Mouse (Mus musculus) midbrain, embryonic 12.5 days (tissue): ENCODE results near the gene Zfp12. TPM values are rescaled to one million over a fixed set of nuclear protein-coding genes. Genes with fewer than 3 reads are reported as not detected.
A peak's percentile ranks its signal among the peaks of the same experiment; 100 is the strongest.

Experiments used
- ATAC-seq: fragments of 200-750 bp; cut with Nextera tagmentation; 2 replicates; pipeline ENCODE4 v1.8.0; 2017; ENCODE audit warnings: low read depth, moderate TSS enrichment, moderate library complexity; ENCODE audit not compliant: low FRiP score
- H3K27ac ChIP-seq: fragments of 300-500 bp; sonication (generic); replicated peaks from 2 replicates; pipeline ENCODE4 v1.5.1; 2016; ENCODE audit warnings: mild to moderate bottlenecking
- H3K27me3 ChIP-seq: fragments of 300-500 bp; sonication (generic); 2 replicates; pipeline ENCODE4 v1.6.1; 2016; ENCODE audit warnings: mild to moderate bottlenecking
- H3K36me3 ChIP-seq: fragments of 300-500 bp; sonication (generic); 2 replicates; pipeline ENCODE4 v1.6.1; 2016
- H3K4me1 ChIP-seq: fragments of 300-500 bp; sonication (generic); 2 replicates; pipeline ENCODE4 v1.6.1; 2016
- H3K4me2 ChIP-seq: fragments of 300-500 bp; sonication (generic); replicated peaks from 2 replicates; pipeline ENCODE4 v1.6.1; 2016; ENCODE audit warnings: mild to moderate bottlenecking, moderate library complexity
- H3K4me3 ChIP-seq: fragments of 300-500 bp; sonication (generic); 2 replicates; pipeline ENCODE4 v1.5.1; 2016; ENCODE audit warnings: mild to moderate bottlenecking
- H3K9ac ChIP-seq: fragments of 300-500 bp; sonication (generic); replicated peaks from 2 replicates; pipeline ENCODE4 v1.6.1; 2016; ENCODE audit warnings: mild to moderate bottlenecking, moderate library complexity
- H3K9me3 ChIP-seq: fragments of 300-500 bp; sonication (generic); 2 replicates; pipeline ENCODE4 v1.6.1; 2016; ENCODE audit warnings: mild to moderate bottlenecking
- WGBS: fragments of 180-500 bp; shearing (Covaris S2); methylation state at CpG from one replicate; pipeline ENCODE4 v1.1.7; 2016; 5-methylcytosine and 5-hydroxymethylcytosine counted together
- polyA plus RNA-seq: library from polyadenylated mRNA; unstranded; fragments of >200 nt; fragmentation: Nextera tagmentation; extraction: Ambion mirVana; gene quantifications from 2 replicates; pipeline ENCODE4 v1.2.1, GENCODE M21; 2016

Zfp12 gene
- polyA plus RNA-seq, 1 experiment from 2014 or later: 28.2 TPM

DNA sequence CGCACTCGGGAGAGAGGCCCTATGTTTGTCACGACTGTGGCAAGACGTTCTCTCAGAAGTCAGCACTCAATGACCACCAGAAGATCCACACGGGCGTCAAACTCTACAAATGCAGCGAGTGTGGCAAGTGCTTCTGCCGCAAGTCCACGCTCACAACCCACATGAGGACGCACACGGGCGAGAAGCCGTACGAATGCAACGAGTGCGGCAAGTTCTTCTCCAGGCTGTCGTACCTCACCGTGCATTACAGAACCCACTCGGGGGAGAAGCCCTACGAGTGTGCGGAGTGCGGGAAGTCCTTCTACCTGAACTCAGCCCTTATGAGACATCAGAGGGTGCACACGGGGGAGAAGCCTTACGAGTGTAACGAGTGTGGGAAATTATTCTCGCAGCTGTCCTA is 10.0 kb downstream of the Zfp12 start:
- Histone ChIP-seq H3K4me2 (no peak overlapping the region), H3K4me1 (no peaks in the 10 kb centered on the region), H3K9me3 (no peaks in the 10 kb centered on the region), H3K36me3 (peaks cover 93% of the 10 kb centered on the region), H3K27ac (no peak overlapping the region), H3K4me3 (no peak overlapping the region), H3K27me3 (no peaks in the 10 kb centered on the region), H3K9ac (no peak overlapping the region)
- 97% methylated on average over 26 of the region's 26 CpGs for WGBS
- no peak for ATAC-seq

DNA sequence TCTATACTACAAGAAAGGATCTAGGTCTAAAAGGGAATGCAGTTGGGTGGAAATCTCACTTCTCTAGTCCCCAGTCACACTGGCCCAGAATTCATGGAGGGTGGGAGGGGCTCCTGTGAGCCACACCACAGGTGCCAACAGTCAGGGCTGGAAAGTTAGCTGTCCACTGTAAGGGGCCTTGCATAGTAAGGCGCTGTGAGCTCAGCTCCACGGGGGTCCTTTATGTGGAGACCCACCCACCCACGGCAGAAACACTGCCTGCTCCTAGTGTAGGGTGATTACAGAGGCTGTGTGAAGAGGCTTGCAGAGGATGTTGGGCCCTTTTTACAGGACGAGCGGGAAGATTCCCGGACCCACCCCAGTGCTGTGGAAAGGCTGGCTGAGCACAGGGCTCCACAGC is 17.1 kb downstream of the Zfp12 start:
- Histone ChIP-seq H3K4me3 (no peak overlapping the region), H3K27me3 (peaks cover 65% of the 10 kb centered on the region), H3K36me3 (peaks cover 76% of the 10 kb centered on the region), H3K9ac (no peak overlapping the region), H3K4me1 (peaks cover 23% of the 10 kb centered on the region), H3K4me2 (no peak overlapping the region), H3K27ac (no peak overlapping the region), H3K9me3 (no peaks in the 10 kb centered on the region)
- peak; percentile 32; the same call in 1 of the 2 replicates for ATAC-seq
- WGBS: 48% methylated on average over 6 of the region's 6 CpGs

DNA sequence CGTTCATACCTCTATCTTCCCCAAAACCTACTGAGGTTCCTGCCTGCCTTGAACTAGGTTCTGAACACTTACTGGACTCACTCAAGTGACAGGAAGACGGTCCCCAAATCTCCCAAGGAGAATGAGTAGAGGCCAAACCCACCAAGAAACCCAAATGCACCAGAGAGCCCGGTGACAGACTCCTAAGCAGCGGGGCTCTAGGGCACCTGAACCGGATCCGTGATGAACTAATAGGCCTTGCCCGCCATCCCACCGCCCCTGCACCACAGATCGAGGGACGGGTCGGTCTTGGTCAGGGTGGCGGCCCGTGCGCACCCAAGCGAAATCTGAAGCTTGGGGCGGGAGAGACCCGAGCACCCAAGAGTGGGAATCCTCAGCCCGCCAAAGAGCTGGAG is 17.8 kb downstream of the Zfp12 start:
- Histone ChIP-seq H3K9me3 (no peaks in the 10 kb centered on the region), H3K9ac (no peak overlapping the region), H3K4me2 (no peak overlapping the region), H3K4me1 (peaks cover 23% of the 10 kb centered on the region), H3K36me3 (peaks cover 72% of the 10 kb centered on the region), H3K27ac (no peak overlapping the region), H3K4me3 (peak overlapping the region; percentile 41), H3K27me3 (peaks cover 72% of the 10 kb centered on the region)
- WGBS: 24% methylated on average over 18 of the region's 18 CpGs
- no peak for ATAC-seq

DNA sequence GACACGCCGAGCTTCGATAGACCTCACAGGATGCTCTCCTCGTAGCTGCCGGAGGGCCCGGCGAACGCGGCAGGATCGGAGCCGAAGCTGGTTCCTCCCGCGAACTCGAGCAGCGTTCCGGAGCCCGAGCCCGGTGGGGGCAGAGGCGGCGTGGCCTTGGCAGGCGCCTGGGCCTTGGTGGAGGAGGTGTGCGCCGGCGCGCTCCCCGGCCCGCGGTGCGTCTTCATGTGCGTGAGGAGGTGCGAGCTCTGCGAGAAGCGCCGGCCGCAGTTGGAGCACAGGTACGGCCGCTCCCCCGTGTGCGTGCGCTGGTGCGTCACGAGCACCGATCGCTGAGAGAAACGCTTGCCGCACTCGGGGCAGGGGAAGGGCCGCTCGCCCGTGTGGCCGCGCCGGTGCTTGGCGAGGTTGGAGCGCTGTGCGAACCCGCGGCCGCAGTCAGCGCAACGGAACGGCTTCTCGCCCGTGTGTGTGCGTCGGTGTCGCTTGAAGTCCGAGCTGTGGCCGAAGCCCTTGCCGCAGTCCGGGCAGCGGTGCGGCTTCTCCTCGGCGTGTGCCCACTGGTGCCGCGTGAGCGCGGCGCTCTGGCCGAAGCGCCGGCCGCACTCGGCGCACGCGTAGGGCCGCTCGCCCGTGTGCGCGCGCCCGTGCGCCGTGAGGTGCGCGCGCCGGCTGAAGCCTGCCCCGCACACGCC is 18.4 kb downstream of the Zfp12 start:
- 2% methylated on average over 99 of the region's 103 CpGs for WGBS
- peak overlapping the region; percentile 60 for H3K4me2 ChIP-seq
- peaks cover 69% of the 10 kb centered on the region for H3K36me3 ChIP-seq
- H3K27ac ChIP-seq: no peak overlapping the region
- H3K27me3 ChIP-seq: peaks cover 78% of the 10 kb centered on the region
- ATAC-seq: peak; percentile 20; the same call in 1 of the 2 replicates
- H3K4me1 ChIP-seq: peaks cover 23% of the 10 kb centered on the region
- peak overlapping the region; percentile 47 for H3K9ac ChIP-seq
- H3K9me3 ChIP-seq: no peaks in the 10 kb centered on the region
- H3K4me3 ChIP-seq: peak overlapping the region; percentile 41

DNA sequence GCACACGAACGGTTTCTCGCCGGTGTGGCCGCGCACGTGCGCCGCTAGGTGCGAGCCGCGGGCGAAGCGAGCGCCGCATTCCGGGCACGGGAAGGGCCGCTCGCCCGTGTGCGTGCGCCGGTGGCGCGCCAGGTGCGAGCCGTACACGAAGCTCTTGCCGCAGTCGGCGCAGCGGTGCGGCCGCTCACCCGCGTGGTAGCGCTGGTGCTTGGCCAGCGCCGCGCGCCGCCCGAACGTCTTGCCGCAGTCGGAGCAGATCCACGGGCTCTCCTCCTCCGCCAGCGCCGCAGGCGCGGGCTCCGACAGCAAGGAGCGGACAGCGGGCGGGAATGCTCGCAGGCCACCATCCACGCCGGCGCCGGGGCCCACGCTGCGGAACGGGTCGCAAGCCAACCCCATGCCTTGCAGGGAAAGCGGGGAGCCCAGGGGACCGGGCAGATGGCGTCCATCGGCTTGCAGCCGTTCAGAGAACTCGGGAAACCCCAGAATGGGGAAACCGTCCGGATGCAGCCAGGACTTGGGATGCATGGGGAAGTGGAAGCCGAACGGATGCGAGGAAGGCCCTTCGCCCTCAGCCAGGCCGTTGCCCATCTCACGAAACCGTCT is 19.0 kb downstream of the Zfp12 start:
- H3K27me3 ChIP-seq: peaks cover 82% of the 10 kb centered on the region
- H3K9ac ChIP-seq: peak overlapping the region; percentile 47
- 4% methylated on average over 80 of the region's 81 CpGs for WGBS
- H3K27ac ChIP-seq: no peak overlapping the region
- peak overlapping the region; percentile 41 for H3K4me3 ChIP-seq
- H3K4me1 ChIP-seq: peaks cover 23% of the 10 kb centered on the region
- no peak for ATAC-seq
- no peaks in the 10 kb centered on the region for H3K9me3 ChIP-seq
- H3K4me2 ChIP-seq: peak overlapping the region; percentile 60
- H3K36me3 ChIP-seq: peaks cover 70% of the 10 kb centered on the region

- H3K9me3 ChIP-seq: no peaks in the 10 kb centered on the region
- WGBS: 6% methylated on average over 66 of the region's 66 CpGs
- H3K9ac ChIP-seq: no peak overlapping the region
- no peak overlapping the region for H3K27ac ChIP-seq
- ATAC-seq: no peak
- peaks cover 72% of the 10 kb centered on the region for H3K36me3 ChIP-seq
- H3K4me1 ChIP-seq: peaks cover 23% of the 10 kb centered on the region
- H3K27me3 ChIP-seq: peaks cover 84% of the 10 kb centered on the region
- peak overlapping the region; percentile 60 for H3K4me2 ChIP-seq
- H3K4me3 ChIP-seq: peak overlapping the region; percentile 41
Measured at GRCm38 (mm10) chr5:143254487-143255130, 19.6 kb downstream of the Zfp12 start.

DNA sequence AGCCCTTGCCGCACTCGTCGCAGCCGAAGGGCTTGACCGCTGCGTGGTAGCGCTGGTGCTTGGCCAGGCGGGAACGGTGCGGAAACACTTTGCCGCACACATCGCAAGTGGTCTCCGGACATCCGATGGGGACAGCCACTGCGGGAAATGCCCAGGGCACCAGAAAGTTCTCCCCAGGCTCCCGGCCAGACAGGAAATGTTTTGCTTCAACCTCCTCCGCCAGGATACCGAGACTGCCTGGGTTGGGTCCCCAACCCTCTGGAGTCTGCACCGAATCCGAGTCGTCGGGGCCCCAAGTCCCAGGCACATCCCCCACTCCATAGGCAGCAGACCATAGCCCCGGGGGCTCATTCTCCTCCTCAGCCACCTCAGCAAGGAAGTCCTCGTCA is 20.2 kb downstream of the Zfp12 start:
- Histone ChIP-seq H3K27me3 (peaks cover 84% of the 10 kb centered on the region), H3K36me3 (peaks cover 77% of the 10 kb centered on the region), H3K9ac (no peak overlapping the region), H3K27ac (no peak overlapping the region), H3K9me3 (no peaks in the 10 kb centered on the region), H3K4me3 (peak overlapping the region; percentile 41; the same call in 1 of the 2 replicates), H3K4me1 (peaks cover 23% of the 10 kb centered on the region), H3K4me2 (0 out of 2 replicates have a peak overlapping the region, but pooled peaks have one; percentile 60)
- 16% methylated on average over 24 of the region's 24 CpGs for WGBS
- ATAC-seq: no peak

DNA sequence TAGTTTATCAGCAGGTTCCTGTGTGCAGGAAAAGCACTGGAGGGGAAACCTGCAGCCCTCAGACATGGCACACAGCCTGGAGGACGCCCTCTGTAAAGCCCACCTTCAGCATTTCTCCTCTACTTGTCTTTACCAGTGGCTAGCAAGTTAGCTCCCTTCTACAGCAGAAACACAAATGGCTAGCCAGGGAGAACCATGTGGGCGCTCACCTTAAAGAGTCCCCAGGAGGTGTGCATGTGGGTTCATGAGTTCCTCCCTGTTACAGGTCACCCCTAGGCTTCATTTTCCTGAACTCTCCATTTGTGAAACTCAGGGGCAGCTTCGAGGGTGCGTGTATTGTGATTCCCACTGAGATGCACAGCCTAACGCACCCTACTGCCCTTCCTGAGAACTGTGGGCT is 20.8 kb downstream of the Zfp12 start:
- Histone ChIP-seq H3K27ac (no peak overlapping the region), H3K4me3 (no peak overlapping the region), H3K4me2 (no peak overlapping the region), H3K9ac (no peak overlapping the region), H3K27me3 (peaks cover 81% of the 10 kb centered on the region), H3K9me3 (no peaks in the 10 kb centered on the region), H3K36me3 (peaks cover 84% of the 10 kb centered on the region), H3K4me1 (peaks cover 23% of the 10 kb centered on the region)
- ATAC-seq: no peak
- WGBS: 83% methylated on average over 5 of the region's 5 CpGs

- Histone ChIP-seq H3K4me3 (no peak overlapping the region), H3K9ac (no peak overlapping the region), H3K27me3 (peaks cover 23% of the 10 kb centered on the region), H3K9me3 (no peaks in the 10 kb centered on the region), H3K4me2 (no peak overlapping the region), H3K4me1 (peaks cover 4% of the 10 kb centered on the region; the same call in 1 of the 2 replicates), H3K36me3 (peaks cover 72% of the 10 kb centered on the region), H3K27ac (no peak overlapping the region)
- 91% methylated on average over 8 of the region's 8 CpGs for WGBS
- no peak for ATAC-seq
Measured at GRCm38 (mm10) chr5:143261636-143262035, 26.7 kb downstream of the Zfp12 start.

DNA sequence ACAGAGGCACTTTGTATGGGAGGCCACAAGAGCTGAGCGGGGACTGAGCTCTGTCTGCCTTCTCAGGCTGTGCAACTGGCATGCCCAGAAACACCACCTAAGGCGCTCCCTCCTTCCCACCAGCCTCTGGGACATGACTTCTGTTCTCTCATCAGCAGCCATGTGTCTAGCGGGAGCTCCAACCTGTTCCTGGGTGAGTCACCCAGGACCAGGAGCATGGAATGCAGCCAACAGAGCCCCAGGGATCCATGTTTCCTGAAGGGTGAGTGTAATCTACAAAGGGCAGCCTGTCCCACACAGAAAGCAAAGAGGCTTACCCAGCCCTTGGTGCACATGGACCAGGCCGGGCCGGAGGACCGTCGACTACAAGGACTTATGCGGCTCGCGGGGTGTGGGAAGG is 29.7 kb downstream of the Zfp12 start:
- Histone ChIP-seq H3K27ac (no peak overlapping the region), H3K4me3 (no peak overlapping the region), H3K4me2 (no peak overlapping the region), H3K9me3 (no peaks in the 10 kb centered on the region), H3K36me3 (peaks cover 50% of the 10 kb centered on the region), H3K9ac (no peak overlapping the region), H3K27me3 (no peaks in the 10 kb centered on the region), H3K4me1 (peaks cover 14% of the 10 kb centered on the region)
- ATAC-seq: no peak
- WGBS: 94% methylated on average over 10 of the region's 10 CpGs

- H3K9ac ChIP-seq: no peak overlapping the region
- no peak overlapping the region for H3K4me2 ChIP-seq
- no peaks in the 10 kb centered on the region for H3K9me3 ChIP-seq
- H3K4me1 ChIP-seq: peaks cover 17% of the 10 kb centered on the region
- WGBS: 87% methylated on average over 1 of the region's 1 CpGs
- no peak overlapping the region for H3K4me3 ChIP-seq
- no peak for ATAC-seq
- H3K27me3 ChIP-seq: no peaks in the 10 kb centered on the region
- H3K27ac ChIP-seq: no peak overlapping the region
- H3K36me3 ChIP-seq: peaks cover 42% of the 10 kb centered on the region
Measured at GRCm38 (mm10) chr5:143265409-143265808, 30.4 kb downstream of the Zfp12 start.

DNA sequence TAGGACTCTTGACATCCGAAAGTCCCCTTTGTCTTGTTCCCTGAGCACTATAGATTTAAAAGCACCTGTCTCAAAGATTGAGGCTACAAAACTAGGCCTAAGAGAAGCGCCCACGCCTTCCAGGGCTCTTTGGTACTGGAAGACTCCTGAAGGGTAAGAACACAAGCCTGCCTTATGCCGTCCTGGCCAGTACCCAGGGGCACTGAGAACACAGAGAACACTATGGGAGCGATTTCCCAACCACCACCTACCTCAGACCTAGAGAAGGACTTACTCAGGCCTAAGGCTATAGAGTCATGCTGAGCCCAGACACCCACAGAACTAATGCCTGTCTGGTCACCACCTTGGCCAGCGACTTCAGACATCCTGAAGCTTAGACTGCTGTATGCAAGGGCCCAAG is 31.8 kb downstream of the Zfp12 start:
- peaks cover 31% of the 10 kb centered on the region for H3K36me3 ChIP-seq
- H3K4me2 ChIP-seq: no peak overlapping the region
- peaks cover 25% of the 10 kb centered on the region for H3K4me1 ChIP-seq
- H3K27me3 ChIP-seq: no peaks in the 10 kb centered on the region
- H3K9me3 ChIP-seq: no peaks in the 10 kb centered on the region
- H3K9ac ChIP-seq: no peak overlapping the region
- H3K27ac ChIP-seq: no peak overlapping the region
- H3K4me3 ChIP-seq: no peak overlapping the region
- ATAC-seq: no peak
- 85% methylated on average over 6 of the region's 6 CpGs for WGBS
